Mouse (Mus musculus) kidney, adult 2 months (tissue): Measurements from ENCODE around the gene Ncor2.

ENCODE experiments used
- CTCF ChIP-seq: fragments of 200-500 bp; conservative IDR thresholded peaks from 2 replicates; pipeline ENCODE4 v1.5.1; 2011; ENCODE audit warnings: low read depth, mild to moderate bottlenecking, control low read depth, low read length, moderate library complexity, mixed read lengths; ENCODE audit not compliant: insufficient read depth, insufficient read length
- POLR2A ChIP-seq: fragments of 200-500 bp; IDR thresholded peaks from one replicate; pipeline ENCODE4 v1.6.1; 2011; ENCODE audit warnings: low read depth, low read length, control low read depth

- TF ChIP-seq CTCF (no peak), POLR2A (no peak)
These were observed 167.4 kb downstream of the Ncor2 start for GRCm38 (mm10) chr5:125011628-125012027.
